Mouse (Mus musculus): ENCODE results near the gene Sh3bgrl3. TPM values are rescaled to one million over a fixed set of nuclear protein-coding genes. Genes with fewer than 3 reads are reported as not detected.

Sh3bgrl3 gene
- polyA plus RNA-seq (2012; fragmentation: generic; extraction: Trizol), result 262 TPM

DNA sequence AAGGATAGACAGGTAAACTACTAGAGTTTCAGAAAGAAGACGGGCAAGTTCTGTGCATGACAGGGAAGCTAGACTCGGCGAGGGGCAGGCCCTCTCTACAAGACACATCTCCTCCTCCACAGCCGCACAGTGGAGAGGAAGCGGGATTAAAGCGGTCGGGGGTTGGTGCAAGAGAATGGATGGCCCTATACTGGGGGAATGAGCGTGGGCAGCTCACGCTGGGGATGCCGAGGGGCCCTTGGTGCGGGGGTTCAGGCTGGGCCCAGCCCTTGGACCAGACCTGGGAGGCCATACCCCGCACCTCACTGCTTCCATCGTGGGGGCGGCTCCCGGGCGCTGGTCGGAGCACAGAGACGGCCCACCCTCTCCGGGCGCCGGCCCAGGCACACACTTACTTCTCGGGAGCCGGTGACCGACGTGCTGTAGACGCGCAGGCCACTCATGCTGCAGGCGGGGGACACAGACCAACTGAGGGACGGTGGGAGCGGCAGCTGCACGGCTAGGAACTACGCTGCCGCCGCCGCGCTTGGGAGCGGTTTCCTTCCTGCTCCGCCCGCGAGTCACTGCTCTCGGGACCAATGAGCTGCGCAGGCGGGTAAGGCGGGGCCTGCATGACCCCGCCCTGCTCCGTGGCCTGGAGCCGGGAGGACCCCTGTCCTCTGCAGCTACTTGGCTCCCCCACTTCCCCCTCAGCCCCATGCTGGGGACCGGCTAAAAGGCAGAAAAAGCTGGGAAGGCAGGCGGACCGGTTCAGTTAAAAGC lies at the start of gene Sh3bgrl3:
TSS of gene Sh3bgrl3 (minus strand) at position 569 of the 762 bp plus-strand sequence.
- TF ChIP-seq CEBPB (IDR thresholded peaks at IDR 0.05; ENCODE audit: insufficient read depth, poor library complexity, severe bottlenecking) (no peak), POLR2AphosphoS2 (IDR thresholded peaks at IDR 0.05; ENCODE audit: insufficient read length, low read depth) (peak; percentile 100), MAX (IDR thresholded peaks at IDR 0.05; ENCODE audit: low read depth) (no peak), TCF3 (IDR thresholded peaks at IDR 0.05; ENCODE audit: insufficient read length, low read depth) (no peak), SRF (IDR thresholded peaks at IDR 0.05; ENCODE audit: control insufficient read depth, insufficient read length, low read depth) (peak; percentile 16), E2F4 (IDR thresholded peaks at IDR 0.05; ENCODE audit: insufficient read depth) (no peak), TCF12 (IDR thresholded peaks at IDR 0.05; ENCODE audit: insufficient read depth, poor library complexity, severe bottlenecking) (no peak), MYOD1 (IDR thresholded peaks at IDR 0.05; ENCODE audit: control insufficient read depth in 1 of 3, insufficient read length in 2 of 3, low read depth in 2 of 3) (peak in 2 of 3 experiments; percentile 80 to 90), POLR2A (IDR thresholded peaks at IDR 0.05; ENCODE audit: insufficient read length, low read depth) (peak; percentile 100), REST (IDR thresholded peaks at IDR 0.05; ENCODE audit: insufficient read depth, insufficient read length) (no peak), USF1 (IDR thresholded peaks at IDR 0.05; ENCODE audit: low read depth) (no peak), MYOG (IDR thresholded peaks at IDR 0.05; ENCODE audit: control insufficient read depth in 1 of 3, insufficient read depth in 1 of 3, insufficient read length in 2 of 3, low read depth in 2 of 3) (peak; percentile 9 to 92 (median 90))
- Histone ChIP-seq H3K36me3 (ENCODE audit: control insufficient read depth, insufficient read depth) (no peaks in the 10 kb centered on the region), H3K79me2 (ENCODE audit: control insufficient read depth, insufficient read depth) (peaks cover 9% of the 10 kb centered on the region)

GRCm38 (mm10) chr4:134172391-134172790 lies 43.8 kb upstream of the Sh3bgrl3 start:
- no peak overlapping the region for H3ac ChIP-seq (ENCODE audit: control insufficient read depth, insufficient read length)
- no peaks in the 10 kb centered on the region for H3K27me3 ChIP-seq (ENCODE audit: control insufficient read depth, insufficient read depth, insufficient read length)
- H3K79me2 ChIP-seq (ENCODE audit: control insufficient read depth, insufficient read depth), result peaks cover 4% of the 10 kb centered on the region
- TF ChIP-seq POLR2A (IDR thresholded peaks at IDR 0.05; ENCODE audit: insufficient read length, low read depth), result no peak
- TF ChIP-seq MAX (IDR thresholded peaks at IDR 0.05; ENCODE audit: low read depth), result no peak
- TF ChIP-seq CEBPB (IDR thresholded peaks at IDR 0.05; ENCODE audit: insufficient read depth, poor library complexity, severe bottlenecking), result no peak
- no peak for TF ChIP-seq TCF3 (IDR thresholded peaks at IDR 0.05; ENCODE audit: insufficient read length, low read depth)
- no peak for TF ChIP-seq MYOD1 (IDR thresholded peaks at IDR 0.05; ENCODE audit: control insufficient read depth in 1 of 3, insufficient read length in 2 of 3, low read depth in 2 of 3)
- TF ChIP-seq E2F4 (IDR thresholded peaks at IDR 0.05; ENCODE audit: insufficient read depth), result no peak
- no peak for TF ChIP-seq POLR2AphosphoS2 (IDR thresholded peaks at IDR 0.05; ENCODE audit: insufficient read length, low read depth)
- no peak for TF ChIP-seq TCF12 (IDR thresholded peaks at IDR 0.05; ENCODE audit: insufficient read depth, poor library complexity, severe bottlenecking)
- no peak for TF ChIP-seq REST (IDR thresholded peaks at IDR 0.05; ENCODE audit: insufficient read depth, insufficient read length)
- no peak for TF ChIP-seq SRF (IDR thresholded peaks at IDR 0.05; ENCODE audit: control insufficient read depth, insufficient read length, low read depth)
- TF ChIP-seq USF1 (IDR thresholded peaks at IDR 0.05; ENCODE audit: low read depth), result no peak
- no peak for TF ChIP-seq MYOG (IDR thresholded peaks at IDR 0.05; ENCODE audit: control insufficient read depth in 1 of 3, insufficient read depth in 1 of 3, insufficient read length in 2 of 3, low read depth in 2 of 3)
- H3K36me3 ChIP-seq (ENCODE audit: control insufficient read depth, insufficient read depth), result no peaks in the 10 kb centered on the region
- no peak overlapping the region for H3K4me3 ChIP-seq
- H3K4me2 ChIP-seq (ENCODE audit: low read depth), result no peak overlapping the region

More for the DNA sequence above, at the start of gene Sh3bgrl3:
- Histone ChIP-seq H3K27me3 (ENCODE audit: control insufficient read depth, insufficient read depth, insufficient read length) (no peaks in the 10 kb centered on the region), H3ac (ENCODE audit: control insufficient read depth, insufficient read length) (peak within 1 kb of the TSS; percentile 54), H3K4me2 (ENCODE audit: low read depth) (peak within 1 kb of the TSS; percentile 90), H3K4me3 (peak within 1 kb of the TSS; percentile 44)

- Histone ChIP-seq H3ac (ENCODE audit: control insufficient read depth, insufficient read length) (no peak overlapping the region), H3K27me3 (ENCODE audit: control insufficient read depth, insufficient read depth, insufficient read length) (no peaks in the 10 kb centered on the region), H3K4me2 (ENCODE audit: low read depth) (no peak overlapping the region), H3K36me3 (ENCODE audit: control insufficient read depth, insufficient read depth) (no peaks in the 10 kb centered on the region), H3K4me3 (no peak overlapping the region), H3K79me2 (ENCODE audit: control insufficient read depth, insufficient read depth) (peaks cover 4% of the 10 kb centered on the region)
- TF ChIP-seq TCF12 (IDR thresholded peaks at IDR 0.05; ENCODE audit: insufficient read depth, poor library complexity, severe bottlenecking) (no peak), USF1 (IDR thresholded peaks at IDR 0.05; ENCODE audit: low read depth) (no peak), MYOD1 (IDR thresholded peaks at IDR 0.05; ENCODE audit: control insufficient read depth in 1 of 3, insufficient read length in 2 of 3, low read depth in 2 of 3) (no peak), MYOG (IDR thresholded peaks at IDR 0.05; ENCODE audit: control insufficient read depth in 1 of 3, insufficient read depth in 1 of 3, insufficient read length in 2 of 3, low read depth in 2 of 3) (no peak), POLR2A (IDR thresholded peaks at IDR 0.05; ENCODE audit: insufficient read length, low read depth) (no peak), POLR2AphosphoS2 (IDR thresholded peaks at IDR 0.05; ENCODE audit: insufficient read length, low read depth) (no peak), MAX (IDR thresholded peaks at IDR 0.05; ENCODE audit: low read depth) (no peak), CEBPB (IDR thresholded peaks at IDR 0.05; ENCODE audit: insufficient read depth, poor library complexity, severe bottlenecking) (no peak), REST (IDR thresholded peaks at IDR 0.05; ENCODE audit: insufficient read depth, insufficient read length) (no peak), TCF3 (IDR thresholded peaks at IDR 0.05; ENCODE audit: insufficient read length, low read depth) (no peak), SRF (IDR thresholded peaks at IDR 0.05; ENCODE audit: control insufficient read depth, insufficient read length, low read depth) (no peak), E2F4 (IDR thresholded peaks at IDR 0.05; ENCODE audit: insufficient read depth) (no peak)
Observed at GRCm38 (mm10) chr4:134166906-134167305, 38.3 kb upstream of the Sh3bgrl3 start.

DNA sequence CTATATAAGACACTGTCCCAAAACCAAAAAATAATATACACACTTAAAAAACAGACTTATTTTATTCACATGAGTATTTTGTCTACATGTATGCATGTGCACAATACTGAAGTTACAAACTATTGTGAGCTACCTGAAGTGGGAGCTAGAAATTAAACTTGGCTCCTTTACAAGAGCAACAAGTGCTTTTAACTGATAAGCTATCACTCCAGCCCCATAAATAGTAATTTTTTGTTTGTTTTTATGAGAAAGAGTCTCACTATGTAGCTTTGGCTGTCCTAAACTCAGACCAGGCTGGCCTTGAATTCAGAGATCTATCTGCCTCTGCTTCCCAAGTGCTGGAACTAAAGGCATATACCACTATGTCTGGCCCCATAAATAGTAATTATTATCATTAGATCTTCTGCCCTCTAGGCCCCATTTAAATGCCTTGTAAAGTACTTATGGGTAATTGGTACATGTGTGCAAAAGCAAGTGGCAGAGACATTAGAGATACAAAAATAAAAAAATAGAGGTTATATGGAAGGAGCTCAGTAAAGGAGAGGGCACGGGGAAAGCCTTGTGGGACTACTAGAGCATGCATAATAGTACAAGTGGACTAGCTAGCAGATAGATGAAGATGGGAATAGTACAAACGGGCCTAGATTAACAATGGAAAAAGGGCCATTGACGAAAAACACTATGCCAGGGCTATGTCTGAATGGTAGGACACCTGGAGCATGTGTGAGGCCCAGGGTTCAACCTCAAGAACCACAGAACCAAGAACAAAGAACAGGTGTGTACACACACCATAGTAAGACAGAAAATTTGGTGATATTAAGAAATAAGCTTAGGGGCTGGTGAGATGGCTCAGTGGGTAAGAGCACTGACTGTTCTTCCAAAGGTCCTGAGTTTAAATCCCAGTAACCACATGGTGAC lies 37.2 kb upstream of the Sh3bgrl3 start:
- H3K4me3 ChIP-seq, result no peak overlapping the region
- no peak for TF ChIP-seq POLR2A (IDR thresholded peaks at IDR 0.05; ENCODE audit: insufficient read length, low read depth)
- no peak for TF ChIP-seq TCF3 (IDR thresholded peaks at IDR 0.05; ENCODE audit: insufficient read length, low read depth)
- no peak for TF ChIP-seq E2F4 (IDR thresholded peaks at IDR 0.05; ENCODE audit: insufficient read depth)
- no peak for TF ChIP-seq TCF12 (IDR thresholded peaks at IDR 0.05; ENCODE audit: insufficient read depth, poor library complexity, severe bottlenecking)
- no peak for TF ChIP-seq REST (IDR thresholded peaks at IDR 0.05; ENCODE audit: insufficient read depth, insufficient read length)
- TF ChIP-seq SRF (IDR thresholded peaks at IDR 0.05; ENCODE audit: control insufficient read depth, insufficient read length, low read depth), result no peak
- no peak for TF ChIP-seq USF1 (IDR thresholded peaks at IDR 0.05; ENCODE audit: low read depth)
- no peak for TF ChIP-seq MYOG (IDR thresholded peaks at IDR 0.05; ENCODE audit: control insufficient read depth in 1 of 3, insufficient read depth in 1 of 3, insufficient read length in 2 of 3, low read depth in 2 of 3)
- TF ChIP-seq MYOD1 (IDR thresholded peaks at IDR 0.05; ENCODE audit: control insufficient read depth in 1 of 3, insufficient read length in 2 of 3, low read depth in 2 of 3), result no peak
- no peak for TF ChIP-seq POLR2AphosphoS2 (IDR thresholded peaks at IDR 0.05; ENCODE audit: insufficient read length, low read depth)
- no peak for TF ChIP-seq CEBPB (IDR thresholded peaks at IDR 0.05; ENCODE audit: insufficient read depth, poor library complexity, severe bottlenecking)
- TF ChIP-seq MAX (IDR thresholded peaks at IDR 0.05; ENCODE audit: low read depth), result no peak
- H3ac ChIP-seq (ENCODE audit: control insufficient read depth, insufficient read length), result no peak overlapping the region
- no peak overlapping the region for H3K4me2 ChIP-seq (ENCODE audit: low read depth)
- H3K27me3 ChIP-seq (ENCODE audit: control insufficient read depth, insufficient read depth, insufficient read length), result no peaks in the 10 kb centered on the region
- H3K36me3 ChIP-seq (ENCODE audit: control insufficient read depth, insufficient read depth), result no peaks in the 10 kb centered on the region
- H3K79me2 ChIP-seq (ENCODE audit: control insufficient read depth, insufficient read depth), result peaks cover 4% of the 10 kb centered on the region

Data from myocyte (in vitro differentiated cells).